Mouse (Mus musculus): ENCODE measurements around the gene Gm6685. TPM values are rescaled to one million over a fixed set of nuclear protein-coding genes. Genes with fewer than 3 reads are reported as not detected.
"Not testable (repeated sequence)": the region's sequence is repeated elsewhere in the genome, so short reads cannot be mapped to it uniquely, and the experiment has no call there.

Gene Gm6685
- 0.23 and 0.52 TPM in 2 replicates for polyA plus RNA-seq (2012; rRNA removed)

DNA sequence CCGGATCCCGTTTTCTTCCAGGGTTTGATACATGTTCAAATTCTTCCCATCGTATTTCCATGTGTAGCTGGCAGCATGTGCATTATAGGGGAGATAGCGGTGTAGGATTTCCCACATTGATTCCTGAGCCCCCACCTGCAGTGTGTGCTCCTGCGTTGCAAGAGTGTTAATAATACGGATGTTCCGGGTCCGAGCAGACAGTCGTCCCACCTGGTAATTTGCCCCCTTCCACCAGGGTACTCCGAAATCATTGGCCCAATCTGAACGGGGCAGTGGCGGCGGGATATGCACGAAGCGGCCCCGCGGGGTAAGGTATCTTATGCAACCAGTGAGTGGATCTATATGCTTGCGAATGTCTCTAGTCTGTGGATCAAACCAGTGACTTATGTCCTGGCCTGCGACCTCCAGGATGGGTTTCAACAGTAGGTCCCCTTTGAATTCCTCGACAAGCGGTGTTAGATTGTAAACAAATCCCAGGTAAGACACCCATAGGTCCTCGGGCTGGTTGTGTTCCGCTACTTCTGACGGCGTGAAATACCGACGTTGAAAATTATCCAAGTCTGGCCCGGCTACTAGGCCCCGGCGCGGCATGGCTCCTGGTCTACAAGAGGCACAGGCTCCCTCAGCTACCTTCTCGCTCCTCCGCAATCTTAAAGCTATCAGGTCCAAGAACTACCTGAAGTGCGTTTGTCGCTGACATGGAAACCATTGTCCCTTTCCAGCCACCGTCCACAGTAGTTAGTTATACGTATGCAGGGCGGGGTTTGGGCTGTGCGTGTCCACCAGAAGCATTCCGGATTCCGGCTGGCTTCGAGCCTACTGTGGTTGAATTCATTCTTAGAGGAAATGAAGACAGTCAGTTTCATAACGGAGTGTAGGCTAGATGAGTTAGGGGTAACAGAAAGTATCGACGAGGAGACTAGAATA is at the start of gene Gm6685:
Gene Gm6685, minus strand, starts transcription at position 644 of the 927 bp plus-strand sequence.
- DNase-seq (ENCODE audit: extremely low spot score in 1 of 2, low spot score in 1 of 2): not testable (repeated sequence)

DNA sequence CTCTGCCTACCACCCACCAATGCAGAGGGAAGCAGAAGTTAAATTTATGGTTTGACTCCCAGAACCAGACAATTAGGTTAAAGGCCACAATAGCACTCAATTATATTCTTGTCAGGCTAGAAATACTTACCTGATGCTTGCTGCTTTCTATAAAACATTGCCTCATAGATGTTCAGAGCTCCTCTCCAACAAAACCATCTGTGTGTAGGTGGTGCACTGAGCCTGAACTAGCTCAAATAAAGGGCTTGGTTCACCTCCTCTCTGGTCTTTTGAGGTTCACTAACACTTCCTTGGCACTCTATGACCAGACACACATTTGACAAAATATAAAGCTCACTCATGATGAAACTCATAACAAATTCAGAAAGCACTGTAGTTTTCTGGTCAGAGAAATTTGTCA is 36.2 kb upstream of the Gm6685 start:
- DNase-seq (ENCODE audit: extremely low spot score in 1 of 2, low spot score in 1 of 2): no peak

DNA sequence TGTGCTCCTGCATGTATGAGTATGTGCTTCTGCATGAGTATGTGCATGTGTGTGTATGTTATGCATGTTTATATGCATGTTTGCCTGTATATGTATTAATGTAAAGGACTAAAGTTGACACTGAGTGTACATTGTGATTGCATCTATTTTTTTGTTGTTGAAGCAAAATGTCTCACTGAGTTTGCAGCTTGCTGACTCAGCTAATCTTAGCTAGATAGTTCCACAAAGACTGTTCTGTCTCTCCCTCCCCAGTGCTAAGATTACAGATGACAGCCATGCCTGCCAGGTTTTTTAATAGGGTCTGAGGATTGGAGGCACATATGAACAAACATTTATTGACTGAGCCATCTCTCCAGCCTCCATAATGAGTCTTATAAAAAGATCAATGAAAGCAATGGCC is 35.0 kb upstream of the Gm6685 start:
- DNase-seq (ENCODE audit: extremely low spot score in 1 of 2, low spot score in 1 of 2): no peak

DNA sequence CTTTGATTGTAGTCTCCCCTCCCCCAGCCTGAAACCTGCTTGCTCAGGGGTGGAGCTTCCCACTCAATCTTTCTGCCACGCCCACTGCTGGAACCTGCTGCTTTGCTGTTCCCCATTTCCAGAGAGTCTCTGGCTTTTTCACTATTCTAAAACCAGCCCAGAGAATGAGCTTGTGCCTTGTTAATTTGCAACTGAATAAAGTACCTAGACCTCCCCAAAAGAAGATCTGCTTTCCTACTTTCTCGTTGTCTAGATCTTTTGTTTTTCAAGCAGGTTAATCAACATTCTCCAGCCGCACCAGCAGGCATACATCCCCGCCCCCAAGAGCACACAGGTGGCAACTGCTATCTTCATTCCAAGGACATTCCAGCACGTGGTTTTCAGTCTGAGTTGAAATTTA is 31.7 kb upstream of the Gm6685 start:
- not testable (repeated sequence) for DNase-seq (ENCODE audit: extremely low spot score in 1 of 2, low spot score in 1 of 2)

DNA sequence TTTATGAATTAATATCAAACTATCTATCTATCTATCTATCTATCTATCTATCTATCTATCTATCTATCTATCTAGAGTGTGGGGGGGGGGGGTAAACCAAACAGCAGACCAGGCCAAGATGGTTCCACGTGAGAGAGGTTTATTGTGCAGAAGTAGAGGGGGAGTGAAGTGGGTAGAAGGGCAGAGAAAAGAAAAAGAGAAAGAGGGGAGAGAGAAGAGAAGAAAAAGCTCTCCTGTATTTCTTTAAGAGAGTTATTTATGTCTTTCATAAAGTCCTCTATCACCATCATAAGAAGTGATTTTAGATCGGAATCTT is 26.2 kb upstream of the Gm6685 start:
- DNase-seq (ENCODE audit: extremely low spot score in 1 of 2, low spot score in 1 of 2): no peak

DNA sequence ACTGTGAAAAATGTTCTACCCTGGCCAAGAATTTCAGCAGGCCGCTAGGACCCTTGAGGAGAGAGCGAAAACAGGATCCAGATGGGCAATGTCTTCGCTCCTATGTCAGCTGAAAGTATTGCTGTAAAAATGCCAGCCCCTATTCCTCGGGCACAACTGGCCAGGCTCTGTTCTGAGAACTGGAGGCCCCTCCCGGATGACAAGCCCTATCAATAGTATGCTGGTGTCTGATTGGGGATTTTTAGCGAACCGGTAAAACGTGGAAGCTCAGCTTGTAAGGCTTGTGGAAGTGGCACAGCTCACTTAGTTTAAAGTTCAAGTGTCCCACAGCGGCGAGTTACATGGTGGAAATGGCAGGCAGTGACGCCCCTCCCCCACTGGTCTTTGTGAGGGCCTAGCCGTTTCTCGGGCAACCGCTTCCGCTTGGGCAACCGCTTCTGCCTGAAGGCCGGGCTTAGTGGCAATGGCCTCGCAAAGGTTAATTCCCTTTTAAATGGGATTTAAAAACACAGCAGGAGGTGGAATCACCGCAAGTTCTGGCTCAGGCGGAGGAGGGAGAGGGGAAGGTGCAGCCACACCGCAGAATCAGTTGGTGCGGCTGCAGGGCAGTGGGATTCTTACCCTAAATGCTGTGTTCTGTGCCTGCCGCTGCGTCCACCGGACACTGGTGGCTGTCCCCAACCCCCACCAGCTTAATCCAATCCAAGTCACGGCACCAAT is 25.7 kb upstream of the Gm6685 start:
- peak; percentile 53 to 83 for DNase-seq (ENCODE audit: extremely low spot score in 1 of 2, low spot score in 1 of 2)

DNA sequence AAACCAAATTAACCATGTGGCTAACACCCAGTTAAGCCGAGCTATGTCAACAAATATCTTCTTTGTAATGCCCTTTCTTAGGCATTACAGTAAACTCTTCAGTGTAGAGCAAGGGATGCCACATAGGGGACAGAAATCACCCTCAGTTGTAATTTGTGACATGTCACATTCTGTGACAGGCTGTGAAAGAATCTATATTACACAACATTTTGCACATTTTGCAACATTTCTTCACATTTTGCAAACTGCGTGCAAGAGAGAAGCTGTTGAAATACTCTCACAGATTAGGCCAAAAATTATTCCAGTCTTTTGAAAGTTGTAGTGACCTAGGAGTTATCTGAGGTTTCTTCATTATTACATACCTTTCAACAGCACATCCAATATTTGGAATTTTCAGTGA is 3.8 kb upstream of the Gm6685 start:
- no peak for DNase-seq (ENCODE audit: extremely low spot score in 1 of 2, low spot score in 1 of 2)

DNA sequence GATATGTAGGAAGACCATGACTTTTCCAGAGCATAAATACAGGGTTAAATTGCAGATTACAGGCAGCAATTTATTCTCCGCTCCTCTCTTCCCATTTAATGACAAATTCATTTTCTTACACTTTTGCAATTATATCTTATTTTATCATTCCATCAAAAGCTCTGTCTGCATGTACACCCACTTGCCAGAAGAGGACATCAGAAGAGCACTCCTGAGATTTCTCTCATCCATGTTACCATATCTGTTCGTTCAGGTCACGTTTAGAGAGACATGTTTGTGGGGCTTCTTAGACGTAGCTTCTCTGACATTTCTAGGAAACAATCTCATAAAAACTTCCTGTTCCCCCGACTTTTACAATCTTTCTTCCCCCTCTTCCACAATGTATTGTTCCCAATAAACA is 2.2 kb upstream of the Gm6685 start:
- no peak for DNase-seq (ENCODE audit: extremely low spot score in 1 of 2, low spot score in 1 of 2)

DNA sequence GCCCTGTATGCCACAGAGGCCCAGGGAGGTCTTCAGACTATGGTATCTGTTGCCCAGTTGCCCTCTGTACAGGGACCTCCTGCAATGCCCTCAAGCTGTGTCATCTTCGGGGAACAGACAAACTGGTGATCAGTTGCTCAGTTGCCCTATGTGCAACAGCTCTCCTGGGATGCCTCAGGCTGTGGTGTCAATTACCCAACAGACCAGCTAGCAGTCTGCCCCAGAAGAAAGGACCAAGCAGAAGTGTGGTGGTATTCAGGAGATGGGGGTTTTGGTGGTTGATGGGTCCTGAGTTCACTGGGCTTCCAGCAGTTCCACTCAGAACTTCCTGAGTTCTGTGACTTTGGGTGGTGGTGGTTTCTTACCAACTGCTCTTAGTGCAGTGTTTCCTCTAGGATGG is 11.8 kb downstream of the Gm6685 start:
- DNase-seq (ENCODE audit: extremely low spot score in 1 of 2, low spot score in 1 of 2): no peak

DNA sequence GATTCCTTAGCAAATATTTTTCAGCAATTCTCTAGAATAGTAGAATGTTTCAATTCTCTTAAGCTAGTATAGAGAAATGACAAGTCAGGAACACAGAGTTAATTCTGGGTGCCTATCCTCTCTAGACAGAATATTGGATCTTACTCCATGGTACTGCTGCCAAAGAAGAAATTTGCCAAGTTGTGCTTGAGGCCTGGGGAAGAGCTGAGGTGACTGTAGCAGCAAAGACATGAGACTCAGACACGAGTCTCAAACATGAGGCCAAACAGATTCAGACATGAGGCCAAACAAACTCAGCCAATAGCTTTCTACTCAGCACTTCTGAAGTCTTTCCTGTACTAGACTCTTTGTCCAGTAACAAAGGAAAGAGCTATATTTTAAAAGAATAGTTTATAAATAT is 26.3 kb downstream of the Gm6685 start:
- no peak for DNase-seq (ENCODE audit: extremely low spot score in 1 of 2, low spot score in 1 of 2)

DNA sequence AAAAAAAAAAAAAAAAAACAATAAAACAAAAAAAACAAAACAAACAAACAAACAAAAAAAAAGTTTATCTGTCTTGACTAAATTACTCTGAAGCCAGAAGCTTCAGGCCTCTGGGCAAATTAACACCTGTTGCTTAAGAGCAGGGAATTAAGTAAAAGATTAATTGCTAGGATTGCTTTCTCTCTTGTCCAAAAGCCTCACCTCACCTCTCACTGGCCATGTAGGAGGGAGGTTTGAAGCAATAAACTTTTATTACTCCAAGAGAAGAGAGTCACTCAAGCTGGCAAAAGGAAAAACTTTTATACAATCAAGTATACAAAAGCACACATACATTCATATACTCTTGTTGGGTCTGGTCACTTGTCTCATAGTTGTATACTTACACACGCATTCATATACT is 31.9 kb downstream of the Gm6685 start:
- DNase-seq (ENCODE audit: extremely low spot score in 1 of 2, low spot score in 1 of 2): no peak

DNA sequence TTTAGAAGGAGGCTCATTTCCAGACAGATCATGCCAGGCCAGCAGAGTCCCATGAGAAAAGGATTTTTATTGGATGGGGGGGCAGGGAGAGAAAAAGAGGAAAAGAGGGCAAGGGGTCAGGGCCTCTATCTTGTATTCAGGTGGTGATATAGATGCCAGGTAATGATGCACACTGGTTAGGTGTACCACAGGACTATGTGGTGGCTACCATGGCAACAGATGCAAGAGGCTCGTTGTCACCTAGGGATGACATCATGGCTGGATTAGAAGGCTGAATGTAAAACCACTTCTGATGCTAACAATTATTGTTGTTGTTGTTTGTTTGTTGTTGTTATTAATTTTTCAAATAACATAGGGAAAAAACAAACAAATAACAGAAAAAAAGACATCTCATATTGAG is 49.2 kb downstream of the Gm6685 start:
- DNase-seq (ENCODE audit: extremely low spot score in 1 of 2, low spot score in 1 of 2): no peak

Other genes with a start within 250 kb of the Gm6685 start
- 28.6 and 30.0 TPM in 2 replicates for gene Ccdc85a, start 244.5 kb upstream of the Gm6685 start, polyA plus RNA-seq (2012; rRNA removed)

Data from frontal cortex, adult 2 months (tissue).